9 mouse cellular contexts compared by ENCODE assay signal in genomic region chr2:31700545-31701446, GRCm38 (mm10). TPM values are rescaled to one million over a fixed set of nuclear protein-coding genes. Genes with fewer than 3 reads are reported as not detected.
DNase-seq lines count a peak whose midpoint lies in the region; ATAC-seq and TF ChIP-seq lines count a peak whose summit lies in the region.
"Had no signal": no experiment of that assay in that cellular context is flagged by ENCODE, and none has a peak within 500 bp of the region (broad histone marks: within the 10 kb centered on the region; RNA-seq: fewer than 3 reads in every experiment).

No protein-coding gene starts in this region.

- H3K4me1 ChIP-seq in hindbrain, postnatal 0 days (ENCODE audit: insufficient read depth, low read length), result no peaks in the 10 kb centered on the region
- H3K4me1 ChIP-seq in hindbrain, embryonic 16.5 days (ENCODE audit: control insufficient read depth, insufficient read depth, low read depth, low read length), result peaks cover 3% of the 10 kb centered on the region; the same call in 1 of the 2 replicates
- peaks cover 8% of the 10 kb centered on the region; the same call in 1 of the 2 replicates for H3K4me1 ChIP-seq in intestine, embryonic 15.5 days (replicated peaks)
- H3K4me1 ChIP-seq in midbrain, embryonic 15.5 days, result peaks cover 9% of the 10 kb centered on the region

- DNase-seq in hindbrain, postnatal 0 days (ENCODE audit: low spot score), result peak; percentile 66
- DNase-seq in ZHBTc4 (ENCODE audit: low read depth, low spot score), result peak; percentile 62
- no peak for DNase-seq in left cerebral cortex, adult 2 months (ENCODE audit: extremely low spot score in 1 of 2, low spot score in 2 of 2)
- DNase-seq in layer of hippocampus, adult 18-20 months (ENCODE audit: low spot score in 2 of 2), result no peak

- no peak overlapping the region for H3K4me3 ChIP-seq in hindbrain, postnatal 0 days (ENCODE audit: low read length)
- H3K4me3 ChIP-seq in hindbrain, embryonic 16.5 days (ENCODE audit: low read length), result no peak overlapping the region
- no peak overlapping the region for H3K4me3 ChIP-seq in intestine, embryonic 15.5 days (replicated peaks)
- H3K4me3 ChIP-seq in midbrain, embryonic 15.5 days, result no peak overlapping the region
- H3K4me3 ChIP-seq in left cerebral cortex, adult 2 months, result no peak overlapping the region

- ATAC-seq in hindbrain, postnatal 0 days, result no peak
- ATAC-seq in hindbrain, embryonic 16.5 days, result no peak
- ATAC-seq in intestine, embryonic 15.5 days, result peak; percentile 91
- no peak for ATAC-seq in midbrain, embryonic 15.5 days (replicated peaks)
- ATAC-seq in erythroblast, adult 5-6 weeks (replicated peaks; ENCODE audit: low FRiP score, poor library complexity, severe bottlenecking), result no peak

- peaks cover 4% of the 10 kb centered on the region; the same call in 1 of the 2 replicates for H3K36me3 ChIP-seq in hindbrain, postnatal 0 days (ENCODE audit: insufficient read depth, low read length)
- 0 out of 2 replicates have a peak, but pooled peaks cover 1% of the 10 kb centered on the region for H3K36me3 ChIP-seq in hindbrain, embryonic 16.5 days (ENCODE audit: control insufficient read depth, insufficient read depth, low read length)
- H3K36me3 ChIP-seq in intestine, embryonic 15.5 days, result peaks cover 9% of the 10 kb centered on the region
- H3K36me3 ChIP-seq in midbrain, embryonic 15.5 days (replicated peaks), result no peaks in the 10 kb centered on the region; the same call in 1 of the 2 replicates

- H3K9me3 ChIP-seq in hindbrain, postnatal 0 days (ENCODE audit: low read length), result no peaks in the 10 kb centered on the region
- H3K9me3 ChIP-seq in hindbrain, embryonic 16.5 days (ENCODE audit: control insufficient read depth, low read length), result no peaks in the 10 kb centered on the region; the same call in 1 of the 2 replicates
- H3K9me3 ChIP-seq in intestine, embryonic 15.5 days, result no peaks in the 10 kb centered on the region
- H3K9me3 ChIP-seq in midbrain, embryonic 15.5 days, result no peaks in the 10 kb centered on the region

- H3K27me3 ChIP-seq in hindbrain, postnatal 0 days (ENCODE audit: insufficient read depth, low read length), result no peaks in the 10 kb centered on the region
- no peaks in the 10 kb centered on the region for H3K27me3 ChIP-seq in hindbrain, embryonic 16.5 days (replicated peaks; ENCODE audit: control insufficient read depth, insufficient read depth, low read length)
- no peaks in the 10 kb centered on the region for H3K27me3 ChIP-seq in intestine, embryonic 15.5 days (replicated peaks)
- H3K27me3 ChIP-seq in midbrain, embryonic 15.5 days (replicated peaks), result no peaks in the 10 kb centered on the region

- intact Hi-C loops in left cerebral cortex, adult 2 months (cut with DNase I), result no loop called here

- no peak overlapping the region for H3K4me2 ChIP-seq in hindbrain, postnatal 0 days (ENCODE audit: low read depth, low read length)
- H3K4me2 ChIP-seq in hindbrain, embryonic 16.5 days (ENCODE audit: low read length), result no peak overlapping the region
- peak overlapping the region; percentile 37 for H3K4me2 ChIP-seq in intestine, embryonic 15.5 days (replicated peaks)
- H3K4me2 ChIP-seq in midbrain, embryonic 15.5 days, result no peak overlapping the region

- H3K27ac ChIP-seq in hindbrain, postnatal 0 days, result no peak overlapping the region
- H3K27ac ChIP-seq in hindbrain, embryonic 16.5 days (ENCODE audit: low read depth, low read length), result no peak overlapping the region
- peak overlapping the region; percentile 70 for H3K27ac ChIP-seq in intestine, embryonic 15.5 days
- H3K27ac ChIP-seq in midbrain, embryonic 15.5 days, result 0 out of 2 replicates have a peak overlapping the region, but pooled peaks have one; percentile 42
- no peak overlapping the region for H3K27ac ChIP-seq in left cerebral cortex, adult 2 months
- H3K27ac ChIP-seq: macrophage had no signal

- H3K9ac ChIP-seq in hindbrain, postnatal 0 days (replicated peaks; ENCODE audit: low read length), result no peak overlapping the region
- H3K9ac ChIP-seq in hindbrain, embryonic 16.5 days (ENCODE audit: low read depth, low read length), result no peak overlapping the region; the same call in 1 of the 2 replicates
- H3K9ac ChIP-seq in intestine, embryonic 15.5 days, result no peak overlapping the region
- H3K9ac ChIP-seq in midbrain, embryonic 15.5 days, result no peak overlapping the region

- WGBS in hindbrain, postnatal 0 days, result 43% methylated on average over 7 of the region's 7 CpGs
- 47% methylated on average over 7 of the region's 7 CpGs for WGBS in hindbrain, embryonic 16.5 days
- 43% methylated on average over 7 of the region's 7 CpGs for whole genome bisulfite sequencing in intestine, embryonic 15.5 days
- WGBS in midbrain, embryonic 15.5 days, result 44% methylated on average over 7 of the region's 7 CpGs

- peak; percentile 41 for TF ChIP-seq CTCF in hindbrain, postnatal 0 days (IDR thresholded peaks at IDR 0.05; ENCODE audit: low read depth)
- no peak for TF ChIP-seq CTCF in left cerebral cortex, adult 2 months (IDR thresholded peaks at IDR 0.05)

RNA-seq across cellular contexts. Expression of gene Abl1, which starts 12.6 kb away (rescaled TPM):
- total RNA-seq in hindbrain, postnatal 0 days (2014; rRNA removed), result 52.1 and 57.5 TPM in 2 replicates
- 11.3 and 13.1 TPM in 2 replicates for polyA plus RNA-seq in hindbrain, postnatal 0 days (2015; fragmentation: Nextera tagmentation; extraction: Ambion mirVana)
- 13.2 and 18.2 TPM in 2 replicates for polyA plus RNA-seq in hindbrain, embryonic 16.5 days (2015; fragmentation: Nextera tagmentation; extraction: Ambion mirVana)
- 31.2 and 31.3 TPM in 2 replicates for polyA plus RNA-seq in intestine, embryonic 15.5 days (2015; fragmentation: Nextera tagmentation; extraction: Ambion mirVana)
- polyA plus RNA-seq in midbrain, embryonic 15.5 days (2015; fragmentation: Nextera tagmentation; extraction: Ambion mirVana), result 21.7 and 22.0 TPM in 2 replicates
- 10 to 100 TPM; 41.0 to 43.2 TPM for total RNA-seq in left cerebral cortex, adult 2 months (2021)
- 13.8 and 14.0 TPM in 2 replicates for total RNA-seq in erythroblast, adult 5-6 weeks (2015; ENCODE audit: low replicate concordance)
- total RNA-seq in erythroblast, adult 5-6 weeks (2017; ENCODE audit: low replicate concordance), result 9.5 and 13.4 TPM in 2 replicates
- total RNA-seq in layer of hippocampus, adult 18-20 months (2021), result 10 to 100 TPM; 42.5 to 46.0 TPM

RNA-seq across cellular contexts. Expression of gene Exosc2, which starts 30.3 kb away (rescaled TPM):
- total RNA-seq in hindbrain, postnatal 0 days (2014; rRNA removed), result 17.2 and 31.1 TPM in 2 replicates
- polyA plus RNA-seq in hindbrain, postnatal 0 days (2015; fragmentation: Nextera tagmentation; extraction: Ambion mirVana), result 35.6 and 36.5 TPM in 2 replicates
- 38.2 and 38.9 TPM in 2 replicates for polyA plus RNA-seq in hindbrain, embryonic 16.5 days (2015; fragmentation: Nextera tagmentation; extraction: Ambion mirVana)
- 63.1 and 69.3 TPM in 2 replicates for polyA plus RNA-seq in intestine, embryonic 15.5 days (2015; fragmentation: Nextera tagmentation; extraction: Ambion mirVana)
- 40.3 and 46.0 TPM in 2 replicates for polyA plus RNA-seq in midbrain, embryonic 15.5 days (2015; fragmentation: Nextera tagmentation; extraction: Ambion mirVana)
- 10 to 100 TPM; 21.3 to 22.8 TPM for total RNA-seq in left cerebral cortex, adult 2 months (2021)
- total RNA-seq in erythroblast, adult 5-6 weeks (2015; ENCODE audit: low replicate concordance), result 9.6 and 9.8 TPM in 2 replicates
- total RNA-seq in erythroblast, adult 5-6 weeks (2017; ENCODE audit: low replicate concordance), result 9.2 and 9.8 TPM in 2 replicates
- total RNA-seq in layer of hippocampus, adult 18-20 months (2021), result 10 to 100 TPM; 21.8 to 22.3 TPM

Comparison
In these comparisons a context has a peak if more than half of its experiments do, and no peak if none do; other contexts are left out.
1. DNase-seq: peak in hindbrain, postnatal 0 days (single experiment) and ZHBTc4 (single experiment); none in left cerebral cortex, adult 2 months (0 of 2) and layer of hippocampus, adult 18-20 months (0 of 2).
2. H3K27ac ChIP-seq: peak in intestine, embryonic 15.5 days (single experiment) and midbrain, embryonic 15.5 days (single experiment); none in hindbrain, postnatal 0 days (single experiment), hindbrain, embryonic 16.5 days (single experiment) and left cerebral cortex, adult 2 months (single experiment).